Mouse (Mus musculus) hindbrain, embryonic 16.5 days (tissue): ENCODE measurements at regions not wholly inside any gene's neighbourhood (a gene's known extent, or its start where the extent isn't known, plus 50 kb on each side); places are given as distances from the start of the nearest gene placed in this dataset.

Experiments
- ATAC-seq: fragments of 200-750 bp; cut with Nextera tagmentation; 2 replicates; pipeline ENCODE4 v1.8.0; 2017; ENCODE audit warnings: moderate TSS enrichment, moderate library complexity
- H3K27ac ChIP-seq: fragments of 300-500 bp; sonication (generic); 2 replicates; pipeline ENCODE4 v1.5.1; 2014; ENCODE audit warnings: low read depth, mild to moderate bottlenecking, control low read depth, low read length, moderate library complexity
- H3K27me3 ChIP-seq: fragments of 300-500 bp; sonication (generic); replicated peaks from 2 replicates; pipeline ENCODE4 v1.6.1; 2014; ENCODE audit warnings: low read length; ENCODE audit not compliant: control insufficient read depth, insufficient read depth
- H3K36me3 ChIP-seq: fragments of 300-500 bp; sonication (generic); 2 replicates; pipeline ENCODE4 v1.6.1; 2014; ENCODE audit warnings: mild to moderate bottlenecking, low read length, moderate library complexity, mixed read lengths; ENCODE audit not compliant: control insufficient read depth, insufficient read depth
- H3K4me1 ChIP-seq: fragments of 300-500 bp; sonication (generic); 2 replicates; pipeline ENCODE4 v1.6.1; 2014; ENCODE audit warnings: low read depth, low read length; ENCODE audit not compliant: control insufficient read depth, insufficient read depth
- H3K4me2 ChIP-seq: fragments of 300-500 bp; sonication (generic); 2 replicates; pipeline ENCODE4 v1.6.1; 2014; ENCODE audit warnings: mild to moderate bottlenecking, low read length, control low read depth, moderate library complexity
- H3K4me3 ChIP-seq: fragments of 300-500 bp; sonication (generic); 2 replicates; pipeline ENCODE4 v1.5.1; 2014; ENCODE audit warnings: mild to moderate bottlenecking, low read length, control low read depth, moderate library complexity
- H3K9ac ChIP-seq: fragments of 300-500 bp; sonication (generic); 2 replicates; pipeline ENCODE4 v1.6.1; 2014; ENCODE audit warnings: low read depth, mild to moderate bottlenecking, control low read depth, low read length, moderate library complexity
- H3K9me3 ChIP-seq: fragments of 300-500 bp; sonication (generic); 2 replicates; pipeline ENCODE4 v1.6.1; 2014; ENCODE audit warnings: mild to moderate bottlenecking, low read length, moderate library complexity; ENCODE audit not compliant: control insufficient read depth
- WGBS: fragments of 180-500 bp; shearing (Covaris S2); extraction: QIAGEN DNeasy Blood & Tissue Kit; methylation state at CpG from one replicate; pipeline ENCODE4 v1.1.7; 2014; 5-methylcytosine and 5-hydroxymethylcytosine counted together

DNA sequence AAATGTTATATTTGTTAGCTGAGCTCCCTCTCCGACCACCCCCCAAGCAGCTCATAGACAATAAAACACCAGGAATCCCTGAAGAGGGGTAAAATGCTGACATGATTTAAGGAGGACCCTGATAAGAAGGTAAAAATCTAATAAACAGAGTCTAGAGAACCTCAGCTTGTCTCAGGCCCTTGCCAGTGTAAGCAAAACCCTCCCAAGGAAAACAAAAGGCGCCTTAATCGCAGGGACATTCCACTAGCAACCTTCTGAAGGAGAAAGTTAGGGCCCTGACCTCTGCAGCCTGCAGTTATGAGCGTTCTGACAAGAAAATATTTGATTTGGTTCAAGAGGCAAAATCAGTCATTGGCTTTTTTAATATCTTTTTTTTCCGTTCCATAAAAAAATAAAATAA is 212.2 kb downstream of the Gm10295 start:
- Histone ChIP-seq H3K9ac (no peak overlapping the region), H3K27ac (no peak overlapping the region), H3K4me3 (no peak overlapping the region), H3K9me3 (no peaks in the 10 kb centered on the region), H3K36me3 (no peaks in the 10 kb centered on the region), H3K4me2 (no peak overlapping the region), H3K27me3 (no peaks in the 10 kb centered on the region), H3K4me1 (no peaks in the 10 kb centered on the region; the same call in 1 of the 2 replicates)
- WGBS, result 64% methylated on average over 5 of the region's 5 CpGs
- ATAC-seq, result no peak

DNA sequence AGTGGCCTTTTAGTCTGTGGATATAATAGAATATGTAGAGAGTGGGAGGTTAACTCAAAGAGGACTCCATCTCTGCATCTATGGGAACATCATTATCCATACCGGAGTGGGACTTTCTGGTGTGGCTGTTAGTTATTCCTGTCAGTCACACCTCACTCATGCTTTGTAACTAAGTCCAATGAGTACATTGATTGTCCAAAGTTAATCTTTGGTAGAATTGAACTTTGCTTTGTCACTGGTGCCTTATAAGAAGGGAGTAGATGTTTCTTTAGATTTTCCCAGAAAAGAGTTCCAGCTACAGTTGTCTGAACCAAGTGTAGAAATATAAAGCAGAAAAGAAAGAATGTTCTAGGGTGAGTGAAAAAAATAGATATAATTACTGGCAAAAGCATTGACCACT is 221.3 kb downstream of the Gm10295 start:
- 93% methylated on average over 1 of the region's 1 CpGs for WGBS
- no peaks in the 10 kb centered on the region for H3K36me3 ChIP-seq

DNA sequence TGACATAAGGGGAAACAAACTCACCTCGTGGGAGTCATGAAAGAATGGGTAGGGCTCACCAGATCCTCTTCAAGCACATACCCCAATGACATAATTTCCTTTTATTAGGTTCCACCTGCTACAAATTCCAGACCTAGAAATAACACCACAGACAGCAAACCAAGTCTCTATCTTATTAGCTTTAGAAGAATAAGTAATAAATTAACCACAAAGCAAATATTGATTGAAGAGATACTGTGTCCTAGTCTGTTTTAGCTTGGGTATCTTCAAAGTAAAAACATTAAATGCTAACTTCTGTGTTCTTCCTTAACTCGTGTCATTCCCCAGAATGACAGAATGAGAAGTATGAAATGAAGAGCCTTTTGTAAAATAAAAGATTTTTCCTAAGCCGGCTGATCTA is 222.4 kb downstream of the Gm10295 start:
- Histone ChIP-seq H3K27ac (no peak overlapping the region), H3K27me3 (no peaks in the 10 kb centered on the region), H3K4me2 (no peak overlapping the region), H3K9ac (no peak overlapping the region), H3K9me3 (no peaks in the 10 kb centered on the region), H3K4me3 (no peak overlapping the region), H3K4me1 (no peaks in the 10 kb centered on the region), H3K36me3 (no peaks in the 10 kb centered on the region)
- WGBS, result 76% methylated on average over 3 of the region's 3 CpGs
- no peak for ATAC-seq

More for the DNA sequence above, 221.3 kb downstream of the Gm10295 start:
- Histone ChIP-seq H3K4me3 (no peak overlapping the region), H3K4me1 (no peaks in the 10 kb centered on the region), H3K27ac (no peak overlapping the region), H3K9me3 (no peaks in the 10 kb centered on the region), H3K27me3 (no peaks in the 10 kb centered on the region), H3K9ac (no peak overlapping the region), H3K4me2 (no peak overlapping the region)
- no peak for ATAC-seq

DNA sequence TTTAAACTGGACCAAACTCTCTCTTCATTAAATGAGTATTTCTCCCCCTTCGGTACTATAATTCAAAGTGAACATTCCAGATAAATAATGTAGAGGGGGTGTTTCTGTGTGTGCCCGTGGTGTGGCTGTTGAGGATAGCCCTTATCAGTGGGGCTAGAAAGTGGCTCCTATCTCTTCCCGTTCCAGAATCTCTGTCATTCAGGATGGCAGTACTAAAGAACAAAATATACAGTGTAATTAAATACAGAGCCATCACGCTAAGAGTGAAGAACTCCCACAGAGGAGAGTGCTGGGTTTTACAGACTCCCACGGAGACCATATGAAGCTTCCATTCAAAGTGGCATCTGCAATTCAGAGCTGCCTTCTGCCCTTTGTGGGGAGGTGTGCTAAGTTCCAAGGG is 229.8 kb downstream of the Gm10295 start:
- 39% methylated on average over 5 of the region's 5 CpGs for WGBS
- no peaks in the 10 kb centered on the region for H3K27me3 ChIP-seq
- ATAC-seq, result no peak
- no peak overlapping the region for H3K4me3 ChIP-seq
- no peak overlapping the region for H3K9ac ChIP-seq
- H3K36me3 ChIP-seq, result no peaks in the 10 kb centered on the region
- peaks cover 4% of the 10 kb centered on the region for H3K4me1 ChIP-seq
- H3K9me3 ChIP-seq, result no peaks in the 10 kb centered on the region
- H3K4me2 ChIP-seq, result no peak overlapping the region
- H3K27ac ChIP-seq, result no peak overlapping the region

DNA sequence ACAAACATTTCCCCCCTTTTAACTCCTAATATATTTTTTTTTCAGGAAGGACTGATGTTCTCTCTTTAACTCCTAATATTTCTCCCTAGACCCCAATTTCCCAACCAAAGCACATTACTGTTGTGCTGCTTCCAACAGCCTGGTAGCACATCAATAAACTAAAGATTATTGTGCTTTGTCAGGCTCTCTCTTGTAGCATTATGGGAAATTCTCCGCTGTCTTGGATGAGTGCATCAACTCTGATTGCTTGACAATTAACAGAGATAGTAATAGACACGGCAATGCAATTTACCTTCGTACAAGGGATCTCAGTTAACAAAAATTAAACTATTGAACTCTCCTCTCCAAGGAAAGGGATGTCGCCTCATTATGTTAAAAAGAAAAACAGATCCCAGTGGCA is 230.3 kb downstream of the Gm10295 start:
- Histone ChIP-seq H3K9ac (no peak overlapping the region), H3K27ac (no peak overlapping the region), H3K27me3 (no peaks in the 10 kb centered on the region), H3K9me3 (no peaks in the 10 kb centered on the region), H3K4me2 (no peak overlapping the region), H3K4me3 (no peak overlapping the region), H3K4me1 (peaks cover 4% of the 10 kb centered on the region), H3K36me3 (no peaks in the 10 kb centered on the region)
- WGBS, result 53% methylated on average over 4 of the region's 4 CpGs
- ATAC-seq, result no peak

DNA sequence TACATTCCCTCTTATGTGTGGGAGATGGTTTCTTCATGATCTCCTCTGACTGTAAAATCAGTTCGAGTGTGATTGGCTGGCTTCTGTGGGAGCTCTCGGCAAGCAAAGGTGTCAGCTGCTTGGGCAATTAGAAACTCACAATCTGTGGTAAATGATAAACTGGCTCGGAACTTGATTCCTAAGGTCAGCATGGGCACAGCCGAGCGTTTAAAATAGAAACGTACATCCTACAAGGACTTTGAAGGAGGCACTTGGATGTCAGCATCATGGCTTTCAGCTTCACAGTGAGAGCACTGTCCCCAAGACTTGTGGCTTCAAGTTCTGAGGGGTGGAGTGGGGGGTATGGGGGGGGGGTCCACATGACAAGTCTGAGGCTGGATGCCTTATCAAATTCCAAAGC is 231.3 kb downstream of the Gm10295 start:
- H3K9me3 ChIP-seq, result no peaks in the 10 kb centered on the region
- no peak for ATAC-seq
- peaks cover 4% of the 10 kb centered on the region for H3K4me1 ChIP-seq
- 69% methylated on average over 6 of the region's 6 CpGs for WGBS
- no peak overlapping the region for H3K4me3 ChIP-seq
- H3K36me3 ChIP-seq, result no peaks in the 10 kb centered on the region
- no peak overlapping the region for H3K27ac ChIP-seq
- H3K9ac ChIP-seq, result no peak overlapping the region
- no peaks in the 10 kb centered on the region for H3K27me3 ChIP-seq
- no peak overlapping the region for H3K4me2 ChIP-seq

DNA sequence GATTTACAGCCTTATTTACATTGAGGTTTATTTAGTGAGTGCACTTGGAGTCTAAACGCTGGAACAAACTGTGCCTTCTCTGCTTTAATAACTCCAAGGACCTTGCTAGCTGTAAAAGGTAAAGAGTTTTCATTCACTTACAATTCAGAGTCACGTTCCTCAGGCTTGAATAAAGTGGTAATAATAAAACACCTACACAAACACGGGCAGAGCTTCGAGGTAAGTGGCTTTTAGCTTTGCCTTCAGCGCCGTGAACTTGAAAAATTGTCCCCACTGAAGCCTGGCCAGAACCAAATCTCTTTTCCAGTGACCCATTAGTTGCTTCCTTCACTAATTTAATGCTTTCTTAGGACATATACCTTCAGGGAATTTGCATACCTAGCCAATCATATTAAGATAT is 244.2 kb downstream of the Gm10295 start:
- H3K27ac ChIP-seq, result no peak overlapping the region
- 90% methylated on average over 6 of the region's 6 CpGs for WGBS

DNA sequence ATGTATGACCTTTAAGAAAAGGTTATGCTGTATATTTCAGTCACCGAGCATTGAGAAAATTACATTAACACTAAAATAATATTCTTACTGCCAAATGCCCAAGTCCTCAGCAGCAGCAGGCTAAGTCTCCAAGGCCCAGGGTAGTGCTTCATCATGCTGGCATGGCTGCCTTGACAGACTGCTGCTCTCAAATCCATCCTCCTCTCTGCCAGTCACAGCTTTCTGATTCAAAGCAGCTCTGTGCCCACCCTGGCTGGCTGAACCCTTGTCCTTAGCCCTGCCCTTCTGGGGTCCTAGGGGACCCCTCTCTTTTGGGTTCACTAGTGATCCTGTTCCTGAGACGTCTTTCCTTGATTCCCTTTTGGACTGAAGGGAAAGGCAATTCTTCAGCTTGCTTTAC is 251.0 kb downstream of the Gm10295 start:
- ATAC-seq, result no peak
- H3K9me3 ChIP-seq, result no peaks in the 10 kb centered on the region

More for the DNA sequence above, 244.2 kb downstream of the Gm10295 start:
- H3K9ac ChIP-seq, result no peak overlapping the region
- ATAC-seq, result no peak
- no peaks in the 10 kb centered on the region for H3K27me3 ChIP-seq
- no peak overlapping the region for H3K4me3 ChIP-seq
- no peaks in the 10 kb centered on the region for H3K4me1 ChIP-seq
- H3K9me3 ChIP-seq, result no peaks in the 10 kb centered on the region
- no peak overlapping the region for H3K4me2 ChIP-seq
- H3K36me3 ChIP-seq, result no peaks in the 10 kb centered on the region

DNA sequence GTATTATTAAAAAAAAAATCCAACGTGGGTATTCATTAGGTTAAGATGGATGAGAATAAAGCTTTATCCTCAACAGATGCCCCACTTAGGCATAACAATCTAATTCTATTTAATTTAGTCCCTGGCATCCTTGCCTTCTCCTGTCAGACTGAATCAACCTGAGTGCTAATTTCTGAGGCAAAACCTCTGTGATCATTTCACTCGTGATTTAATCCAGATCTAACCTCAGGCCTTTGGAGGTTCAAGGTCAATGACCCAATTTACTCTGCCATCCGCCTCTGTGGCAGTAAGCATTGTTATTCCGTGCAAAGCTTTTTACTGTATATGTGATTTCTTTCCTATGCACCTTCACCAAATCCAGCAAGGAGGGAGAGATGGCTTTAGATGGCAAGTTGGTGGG is 253.0 kb downstream of the Gm10295 start:
- no peak for ATAC-seq
- Histone ChIP-seq H3K4me2 (no peak overlapping the region), H3K27ac (no peak overlapping the region), H3K36me3 (no peaks in the 10 kb centered on the region), H3K9me3 (no peaks in the 10 kb centered on the region), H3K9ac (no peak overlapping the region), H3K4me3 (no peak overlapping the region), H3K27me3 (no peaks in the 10 kb centered on the region), H3K4me1 (no peaks in the 10 kb centered on the region)
- 53% methylated on average over 4 of the region's 4 CpGs for WGBS

More for the DNA sequence above, 251.0 kb downstream of the Gm10295 start:
- Histone ChIP-seq H3K4me1 (no peaks in the 10 kb centered on the region), H3K36me3 (no peaks in the 10 kb centered on the region), H3K9ac (no peak overlapping the region), H3K27me3 (no peaks in the 10 kb centered on the region), H3K4me2 (no peak overlapping the region), H3K27ac (no peak overlapping the region), H3K4me3 (no peak overlapping the region)
- 59% methylated on average over 2 of the region's 2 CpGs for WGBS

DNA sequence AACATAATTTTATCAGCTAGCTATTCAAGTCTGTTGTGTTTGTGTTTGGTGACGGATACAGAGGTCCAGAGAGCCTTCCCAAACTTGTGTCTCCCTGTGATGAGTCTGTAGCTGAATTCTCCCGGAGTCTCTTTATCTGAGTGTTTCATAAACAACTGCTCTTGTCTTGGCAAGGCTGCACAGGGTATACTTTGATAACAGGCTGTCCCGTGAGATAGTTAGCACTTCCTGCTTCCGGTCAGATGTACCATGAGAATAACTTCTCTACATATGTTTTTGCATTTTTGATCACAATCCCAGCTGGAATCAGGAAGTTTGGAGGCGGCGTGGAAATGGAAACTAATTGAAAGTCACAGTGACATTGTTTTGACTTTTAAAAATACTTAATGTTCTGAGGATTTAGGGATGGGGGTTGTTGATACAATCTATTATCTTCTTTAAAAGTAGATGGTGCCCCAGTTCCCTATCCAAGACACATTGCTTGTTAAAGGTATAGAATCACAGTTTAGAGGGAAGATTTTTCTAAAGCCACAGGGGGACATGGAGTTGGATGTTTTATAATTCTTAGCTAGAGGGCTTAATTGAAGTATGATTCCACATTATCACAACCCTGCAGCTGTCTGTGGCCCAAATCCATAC is 257.9 kb downstream of the Gm10295 start:
- Histone ChIP-seq H3K4me1 (no peaks in the 10 kb centered on the region), H3K4me2 (no peak overlapping the region), H3K4me3 (no peak overlapping the region), H3K9me3 (no peaks in the 10 kb centered on the region), H3K27me3 (no peaks in the 10 kb centered on the region), H3K9ac (no peak overlapping the region), H3K36me3 (no peaks in the 10 kb centered on the region), H3K27ac (no peak overlapping the region)
- ATAC-seq, result no peak
- WGBS, result 79% methylated on average over 6 of the region's 6 CpGs
